Mouse (Mus musculus) heart, embryonic 12.5 days (tissue): Measurements from ENCODE around the gene Rfwd3. TPM values are rescaled to one million over a fixed set of nuclear protein-coding genes. Genes with fewer than 3 reads are reported as not detected.
"Not testable (repeated sequence)": the region's sequence is repeated elsewhere in the genome, so short reads cannot be mapped to it uniquely, and the experiment has no call there.

Source experiments
- ATAC-seq: fragments of 200-750 bp; cut with Nextera tagmentation; 2 replicates; pipeline ENCODE4 v1.8.0; 2017; ENCODE audit warnings: moderate TSS enrichment, moderate library complexity; ENCODE audit not compliant: insufficient number of reproducible peaks, low FRiP score
- H3K27ac ChIP-seq: fragments of 300-500 bp; sonication (generic); 2 replicates; pipeline ENCODE4 v1.5.1; 2016; ENCODE audit warnings: mild to moderate bottlenecking, moderate library complexity; ENCODE audit not compliant: poor library complexity, severe bottlenecking
- H3K27me3 ChIP-seq: fragments of 300-500 bp; sonication (generic); replicated peaks from 2 replicates; pipeline ENCODE4 v1.6.1; 2016; ENCODE audit warnings: mild to moderate bottlenecking, moderate library complexity
- H3K36me3 ChIP-seq: fragments of 300-500 bp; sonication (generic); 2 replicates; pipeline ENCODE4 v1.6.1; 2016; ENCODE audit warnings: mild to moderate bottlenecking, moderate library complexity
- H3K4me1 ChIP-seq: fragments of 300-500 bp; sonication (generic); replicated peaks from 2 replicates; pipeline ENCODE4 v1.6.1; 2016; ENCODE audit warnings: mild to moderate bottlenecking
- H3K4me2 ChIP-seq: fragments of 300-500 bp; sonication (generic); 2 replicates; pipeline ENCODE4 v1.6.1; 2016; ENCODE audit warnings: mild to moderate bottlenecking, moderate library complexity
- H3K4me3 ChIP-seq: fragments of 300-500 bp; sonication (generic); 2 replicates; pipeline ENCODE4 v1.5.1; 2016; ENCODE audit warnings: mild to moderate bottlenecking
- H3K9ac ChIP-seq: fragments of 300-500 bp; sonication (generic); 2 replicates; pipeline ENCODE4 v1.6.1; 2016; ENCODE audit warnings: mild to moderate bottlenecking, moderate library complexity
- H3K9me3 ChIP-seq: fragments of 300-500 bp; sonication (generic); replicated peaks from 2 replicates; pipeline ENCODE4 v1.6.1; 2016; ENCODE audit warnings: mild to moderate bottlenecking, moderate library complexity
- WGBS: fragments of 180-500 bp; shearing (Covaris S2); methylation state at CpG from one replicate; pipeline ENCODE4 v1.1.7; 2016; 5-methylcytosine and 5-hydroxymethylcytosine counted together
- polyA plus RNA-seq: library from polyadenylated mRNA; unstranded; fragments of >200 nt; fragmentation: Nextera tagmentation; extraction: Ambion mirVana; gene quantifications from 2 replicates; pipeline ENCODE4 v1.2.1, GENCODE M21; 2016

The Rfwd3 gene
- polyA plus RNA-seq, 1 experiment from 2014 or later, result 45.1 TPM

DNA sequence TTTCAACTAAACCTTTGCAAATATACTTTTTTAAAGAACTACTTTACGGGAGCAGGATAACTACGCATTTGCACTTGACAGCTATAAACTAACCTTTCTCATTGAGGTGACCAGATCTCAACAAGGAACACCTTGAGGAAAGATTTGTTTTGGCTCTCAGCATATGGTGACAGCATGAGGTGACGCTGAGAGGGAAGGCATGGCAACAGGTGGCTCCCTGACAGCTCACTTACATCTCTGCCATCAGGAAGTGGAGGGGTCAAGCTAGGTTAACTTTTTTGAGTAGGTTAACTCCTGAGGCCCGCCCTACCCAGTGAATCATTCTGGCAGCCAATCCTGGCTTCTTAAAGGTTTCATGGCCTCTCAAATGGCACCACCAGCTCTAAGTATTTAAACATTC, 14.4 kb downstream of the Rfwd3 start:
- Histone ChIP-seq H3K27me3 (no peaks in the 10 kb centered on the region), H3K4me1 (0 out of 2 replicates have a peak, but pooled peaks cover 3% of the 10 kb centered on the region), H3K9me3 (no peaks in the 10 kb centered on the region), H3K4me2 (no peak overlapping the region), H3K36me3 (peaks cover 91% of the 10 kb centered on the region), H3K27ac (no peak overlapping the region), H3K9ac (no peak overlapping the region), H3K4me3 (no peak overlapping the region)
- WGBS, result 90% methylated on average over 4 of the region's 4 CpGs
- ATAC-seq, result no peak

DNA sequence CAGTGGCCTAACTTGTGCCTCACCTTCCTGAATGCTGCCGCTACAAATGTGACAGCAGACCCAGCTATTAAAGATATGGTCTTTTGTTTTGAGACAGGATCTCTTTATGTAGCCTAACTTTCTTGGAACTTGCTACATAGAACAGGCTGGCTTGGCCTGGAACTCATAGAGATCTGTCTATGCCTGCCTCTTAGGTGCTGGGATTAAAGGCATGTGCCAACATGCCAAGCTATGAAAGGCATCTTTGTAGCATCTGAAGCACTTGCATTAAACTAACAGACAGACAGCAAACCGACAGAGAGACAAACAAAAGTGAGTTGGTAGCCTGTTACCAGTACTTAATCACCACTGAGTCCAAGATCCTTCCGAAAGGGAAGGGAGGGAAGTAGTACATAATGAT, 17.9 kb downstream of the Rfwd3 start:
- Histone ChIP-seq H3K4me3 (no peak overlapping the region), H3K9me3 (no peaks in the 10 kb centered on the region), H3K27ac (no peak overlapping the region), H3K36me3 (peaks cover 87% of the 10 kb centered on the region), H3K27me3 (no peaks in the 10 kb centered on the region), H3K4me2 (no peak overlapping the region), H3K9ac (no peak overlapping the region), H3K4me1 (0 out of 2 replicates have a peak, but pooled peaks cover 3% of the 10 kb centered on the region)
- WGBS, result 93% methylated on average over 3 of the region's 3 CpGs
- no peak for ATAC-seq

DNA sequence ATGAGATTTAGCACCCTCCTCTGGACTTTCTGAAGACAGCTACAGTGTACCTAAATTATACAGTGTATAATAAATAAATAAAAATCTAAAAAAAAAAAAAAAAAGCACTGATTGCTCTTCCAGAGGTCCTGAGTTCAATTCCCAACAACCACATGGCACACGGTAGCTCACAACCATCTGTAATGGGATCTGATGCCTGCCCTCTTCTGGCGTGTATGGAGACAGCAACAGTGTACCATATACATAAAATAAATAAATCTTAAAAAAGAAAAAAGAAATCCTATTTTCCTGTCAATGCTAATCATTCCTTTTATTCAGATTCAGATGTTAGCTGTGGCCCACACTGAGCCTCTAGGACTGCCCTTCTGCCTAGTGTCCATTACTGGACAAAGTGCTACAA, 31.7 kb downstream of the Rfwd3 start:
- H3K27ac ChIP-seq, result no peak overlapping the region
- WGBS, result 83% methylated on average over 2 of the region's 2 CpGs
- no peak overlapping the region for H3K4me3 ChIP-seq
- H3K4me1 ChIP-seq, result no peaks in the 10 kb centered on the region
- no peaks in the 10 kb centered on the region for H3K27me3 ChIP-seq
- H3K9me3 ChIP-seq, result 0 out of 2 replicates have a peak, but pooled peaks cover 3% of the 10 kb centered on the region
- no peak overlapping the region for H3K4me2 ChIP-seq
- no peak for ATAC-seq
- H3K36me3 ChIP-seq, result peaks cover 30% of the 10 kb centered on the region
- no peak overlapping the region for H3K9ac ChIP-seq

DNA sequence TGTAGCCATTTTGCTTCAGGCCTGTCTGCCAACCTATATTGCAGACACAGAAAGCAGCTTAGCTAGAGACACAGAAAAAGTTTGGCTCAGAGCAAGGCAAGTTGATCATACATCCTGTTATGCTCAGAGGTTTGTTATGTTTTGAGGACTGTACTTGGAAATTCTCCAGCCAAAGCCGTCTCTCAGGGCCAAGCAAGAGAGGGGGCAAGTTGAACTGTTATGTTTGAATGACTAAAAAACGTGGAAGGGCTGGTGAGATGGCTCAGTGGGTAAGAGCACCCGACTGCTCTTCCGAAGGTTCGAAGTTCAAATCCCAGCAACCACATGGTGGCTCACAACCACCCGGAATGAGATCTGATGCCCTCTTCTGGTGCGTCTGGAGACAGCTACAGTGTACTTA, 33.9 kb downstream of the Rfwd3 start:
- not testable (repeated sequence) for H3K4me3 ChIP-seq, ATAC-seq, H3K27me3 ChIP-seq, H3K27ac ChIP-seq, H3K9me3 ChIP-seq, H3K4me2 ChIP-seq, H3K9ac ChIP-seq
- Histone ChIP-seq H3K36me3 (peaks cover 18% of the 10 kb centered on the region), H3K4me1 (peaks cover 11% of the 10 kb centered on the region)
- 72% methylated on average over 7 of the region's 7 CpGs for WGBS

DNA sequence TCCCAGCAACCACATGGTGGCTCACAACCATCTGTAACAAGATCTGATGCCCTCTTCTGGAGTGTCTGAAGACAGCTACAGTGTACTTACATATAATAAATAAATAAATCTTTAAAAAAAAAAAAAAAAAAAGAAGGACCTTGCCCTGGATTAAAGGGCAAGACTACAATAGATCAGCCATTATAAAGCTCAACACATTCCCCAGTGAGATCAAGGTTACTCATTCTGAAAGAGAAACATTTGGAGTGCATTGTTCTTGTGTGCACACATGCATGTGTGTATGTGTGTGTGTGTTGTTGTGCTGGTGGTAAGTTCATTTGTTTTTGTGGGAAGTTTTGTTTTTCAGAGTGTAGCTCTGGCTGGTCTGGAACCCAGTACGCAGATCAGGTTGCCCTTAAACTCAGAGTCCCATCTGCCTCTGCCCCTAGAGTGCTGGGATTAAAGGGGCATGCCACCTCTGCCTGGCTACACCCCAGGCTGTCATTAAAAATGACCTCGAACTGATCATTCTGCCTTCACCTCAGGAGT, 35.3 kb downstream of the Rfwd3 start:
- H3K27me3 ChIP-seq, result no peaks in the 10 kb centered on the region
- no peak overlapping the region for H3K9ac ChIP-seq

DNA sequence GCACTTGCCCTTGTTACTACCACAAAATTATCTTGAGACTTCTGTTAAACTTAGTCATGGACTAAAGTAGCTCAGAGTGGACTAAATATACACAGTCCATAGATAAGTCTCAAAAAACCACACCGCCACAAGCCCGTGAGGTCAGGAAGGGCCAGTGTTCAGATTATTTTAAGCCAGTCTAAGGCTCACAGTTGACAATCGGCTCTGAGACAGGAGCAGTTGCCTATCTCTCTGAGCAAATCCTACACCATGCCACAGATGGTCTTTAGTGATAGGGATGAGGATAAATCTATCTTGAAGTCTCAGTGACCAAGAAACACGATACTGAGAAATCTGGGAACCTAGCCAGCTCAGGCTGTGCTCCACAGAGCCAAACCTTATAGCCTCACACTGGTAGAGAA, 38.0 kb downstream of the Rfwd3 start:
- no peak overlapping the region for H3K4me3 ChIP-seq
- H3K36me3 ChIP-seq, result 0 out of 2 replicates have a peak, but pooled peaks cover 4% of the 10 kb centered on the region
- H3K4me2 ChIP-seq, result no peak overlapping the region
- H3K9me3 ChIP-seq, result 0 out of 2 replicates have a peak, but pooled peaks cover 3% of the 10 kb centered on the region
- peaks cover 19% of the 10 kb centered on the region for H3K4me1 ChIP-seq
- no peaks in the 10 kb centered on the region for H3K27me3 ChIP-seq
- no peak overlapping the region for H3K9ac ChIP-seq
- H3K27ac ChIP-seq, result peak overlapping the region; percentile 77
- 11% methylated on average over 4 of the region's 4 CpGs for WGBS
- no peak for ATAC-seq

More for the DNA sequence above, 35.3 kb downstream of the Rfwd3 start:
- Histone ChIP-seq H3K9me3 (0 out of 2 replicates have a peak, but pooled peaks cover 3% of the 10 kb centered on the region), H3K4me3 (no peak overlapping the region), H3K27ac (no peak overlapping the region), H3K4me1 (peaks cover 13% of the 10 kb centered on the region), H3K36me3 (peaks cover 7% of the 10 kb centered on the region), H3K4me2 (no peak overlapping the region)
- no peak for ATAC-seq
- 79% methylated on average over 2 of the region's 2 CpGs for WGBS

GRCm38 (mm10) chr8:111260251-111260650, 39.8 kb downstream of the Rfwd3 start:
- H3K4me2 ChIP-seq, result peak overlapping the region; percentile 68
- no peak for ATAC-seq

GRCm38 (mm10) chr8:111259408-111259741, 40.6 kb downstream of the Rfwd3 start:
- no peaks in the 10 kb centered on the region for H3K27me3 ChIP-seq
- H3K9me3 ChIP-seq, result peaks cover 3% of the 10 kb centered on the region; the same call in 1 of the 2 replicates
- H3K9ac ChIP-seq, result peak overlapping the region; percentile 85
- peak overlapping the region; percentile 72 for H3K4me3 ChIP-seq
- peaks cover 13% of the 10 kb centered on the region for H3K36me3 ChIP-seq
- peak overlapping the region; percentile 93 for H3K27ac ChIP-seq
- H3K4me2 ChIP-seq, result peak overlapping the region; percentile 68
- 10% methylated on average over 13 of the region's 13 CpGs for WGBS
- ATAC-seq, result no peak
- peaks cover 19% of the 10 kb centered on the region for H3K4me1 ChIP-seq

More at GRCm38 (mm10) chr8:111260251-111260650, 39.8 kb downstream of the Rfwd3 start:
- Histone ChIP-seq H3K27me3 (no peaks in the 10 kb centered on the region), H3K27ac (no peak overlapping the region), H3K4me1 (peaks cover 19% of the 10 kb centered on the region), H3K9me3 (peaks cover 3% of the 10 kb centered on the region; the same call in 1 of the 2 replicates), H3K36me3 (peaks cover 10% of the 10 kb centered on the region), H3K9ac (no peak overlapping the region), H3K4me3 (no peak overlapping the region)
- WGBS, result 93% methylated on average over 5 of the region's 5 CpGs

DNA sequence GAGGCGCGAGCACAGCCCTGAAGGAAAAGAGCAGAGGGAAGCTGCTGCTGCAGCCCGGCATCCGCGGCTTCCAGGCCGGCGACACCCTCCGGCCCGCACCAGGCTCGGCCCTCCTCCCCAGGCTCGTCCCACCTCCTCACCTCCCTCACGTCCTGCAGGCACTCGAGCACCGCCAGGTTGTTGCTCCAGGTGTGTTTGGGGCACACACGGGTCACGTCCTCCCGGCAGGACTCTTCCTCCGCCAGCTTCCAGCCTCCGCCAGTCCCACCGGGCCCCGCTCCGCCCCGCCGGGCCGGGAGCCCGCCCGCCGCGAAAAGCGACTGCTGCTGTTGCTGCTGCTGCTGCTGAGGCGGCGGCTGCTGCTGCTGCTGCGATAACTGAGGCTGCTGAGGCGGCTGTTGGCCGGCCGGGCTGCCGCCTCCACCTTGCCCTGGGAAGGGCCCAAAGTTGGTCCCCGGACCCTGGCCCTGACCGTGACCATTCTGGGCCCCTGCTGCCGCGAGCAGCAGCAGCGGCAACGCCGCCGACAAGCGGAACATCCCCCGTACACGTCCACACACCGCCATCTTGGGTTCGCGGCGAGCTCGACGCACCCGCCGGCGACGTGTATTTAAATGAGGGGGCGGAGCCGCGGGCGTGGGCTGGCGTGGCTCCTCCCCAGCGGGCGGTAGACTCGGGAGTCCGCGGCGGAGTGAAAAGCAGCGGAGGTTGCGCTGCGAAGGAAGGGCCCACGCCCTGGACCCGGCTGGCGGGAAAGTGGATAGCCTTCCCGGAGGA, 41.2 kb downstream of the Rfwd3 start, which contains the start of gene Glg1:
Glg1 (minus strand) TSS at position 586 of the 777 bp plus-strand sequence.
- H3K36me3 ChIP-seq, result peaks cover 13% of the 10 kb centered on the region

GRCm38 (mm10) chr8:111258010-111258630, 41.9 kb downstream of the Rfwd3 start:
- Histone ChIP-seq H3K27me3 (no peaks in the 10 kb centered on the region), H3K9me3 (peaks cover 3% of the 10 kb centered on the region; the same call in 1 of the 2 replicates), H3K4me2 (peak overlapping the region; percentile 68), H3K27ac (peak overlapping the region; percentile 93), H3K9ac (peak overlapping the region; percentile 85), H3K4me1 (peaks cover 19% of the 10 kb centered on the region), H3K36me3 (peaks cover 13% of the 10 kb centered on the region), H3K4me3 (peak overlapping the region; percentile 72)
- under 1% methylated on average over 26 of the region's 26 CpGs for WGBS
- peak; percentile 57 for ATAC-seq

More for the DNA sequence above, 41.2 kb downstream of the Rfwd3 start, which contains the start of gene Glg1:
- Histone ChIP-seq H3K9me3 (peaks cover 3% of the 10 kb centered on the region; the same call in 1 of the 2 replicates), H3K4me2 (peak within 1 kb of the TSS; percentile 68), H3K4me3 (peak within 1 kb of the TSS; percentile 72), H3K27me3 (no peaks in the 10 kb centered on the region), H3K4me1 (peaks cover 19% of the 10 kb centered on the region), H3K27ac (peak within 1 kb of the TSS; percentile 93), H3K9ac (peak within 1 kb of the TSS; percentile 85)
- peak; percentile 95 for ATAC-seq
- WGBS, result under 1% methylated on average over 76 of the region's 76 CpGs
